Mouse (Mus musculus) bone marrow, adult 2 months (tissue): Measurements from ENCODE around the gene T.

ENCODE experiments used
- CTCF ChIP-seq: fragments of 200-500 bp; IDR thresholded peaks from 2 replicates; pipeline ENCODE4 v1.5.1; 2011; ENCODE audit warnings: low read length, control low read depth; ENCODE audit not compliant: control insufficient read depth, insufficient read depth
- POLR2A ChIP-seq: fragments of 200-500 bp; IDR thresholded peaks from 2 replicates; pipeline ENCODE4 v1.6.1; 2011; ENCODE audit warnings: low read depth, mild to moderate bottlenecking, control low read depth, low read length, borderline replicate concordance; ENCODE audit not compliant: control insufficient read depth

GRCm38 (mm10) chr17:8388990-8389789, 45.0 kb upstream of the T start:
- TF ChIP-seq CTCF (no peak), POLR2A (no peak)
